Mouse (Mus musculus) liver, embryonic 14.5 days (tissue): ENCODE measurements around the gene Hyal3. TPM values are rescaled to one million over a fixed set of nuclear protein-coding genes. Genes with fewer than 3 reads are reported as not detected.

Experiments
- ATAC-seq: fragments of 200-750 bp; cut with Nextera tagmentation; 2 replicates; pipeline ENCODE4 v1.8.0; 2017; ENCODE audit warnings: moderate number of reproducible peaks, mild to moderate bottlenecking, moderate library complexity; ENCODE audit not compliant: insufficient read depth
- DNase-seq, 3 experiments: peaks; one replicate each; pipeline ENCODE4 v3.0.0-alpha.2; 2012 to 2013; ENCODE audit warnings: low read depth in 3 of 3, low spot score in 3 of 3
- H3K27ac ChIP-seq: fragments of 300-500 bp; sonication (generic); 2 replicates; pipeline ENCODE4 v1.5.1; 2014; ENCODE audit warnings: moderate library complexity, mild to moderate bottlenecking, control low read depth, inconsistent platforms
- H3K27me3 ChIP-seq: fragments of 300-500 bp; sonication (generic); 2 replicates; pipeline ENCODE4 v1.6.1; 2014; ENCODE audit warnings: mild to moderate bottlenecking, low read length, moderate library complexity; ENCODE audit not compliant: control insufficient read depth, insufficient read depth
- H3K36me3 ChIP-seq: fragments of 300-500 bp; sonication (generic); replicated peaks from 2 replicates; pipeline ENCODE4 v1.6.1; 2014; ENCODE audit warnings: low read depth; ENCODE audit not compliant: control insufficient read depth, insufficient read depth
- H3K4me1 ChIP-seq, 2 experiments: fragments of 200-500 bp in 1 of 2; fragments of 300-500 bp in 1 of 2; sonication (generic) in 1 of 2; replicated peaks; 2 replicates each; pipeline ENCODE4 v1.6.1; 2012 to 2014; ENCODE audit warnings: antibody characterized with exemption in 1 of 2, inconsistent platforms in 1 of 2, low read length in 1 of 2; ENCODE audit not compliant: control insufficient read depth in 2 of 2, insufficient read depth in 2 of 2
- H3K4me2 ChIP-seq: fragments of 300-500 bp; sonication (generic); 2 replicates; pipeline ENCODE4 v1.6.1; 2014; ENCODE audit warnings: low read depth, mild to moderate bottlenecking, control low read depth, moderate library complexity
- H3K4me3 ChIP-seq, 2 experiments: fragments of 200-500 bp in 1 of 2; fragments of 300-500 bp in 1 of 2; sonication (generic) in 1 of 2; 2 replicates each; pipeline ENCODE4 v1.5.1; 2012 to 2014; ENCODE audit warnings: low read depth in 2 of 2, low read length in 2 of 2, mild to moderate bottlenecking in 2 of 2, control low read depth in 1 of 2, inconsistent platforms in 1 of 2, moderate library complexity in 1 of 2; ENCODE audit not compliant: insufficient read depth in 1 of 2
- H3K9ac ChIP-seq: fragments of 300-500 bp; sonication (generic); replicated peaks from 2 replicates; pipeline ENCODE4 v1.6.1; 2014; ENCODE audit warnings: mild to moderate bottlenecking, control low read depth, moderate library complexity
- H3K9me3 ChIP-seq: fragments of 300-500 bp; sonication (generic); 2 replicates; pipeline ENCODE4 v1.6.1; 2016; ENCODE audit warnings: low read length, mixed read lengths; ENCODE audit not compliant: control insufficient read depth
- CTCF ChIP-seq: IDR thresholded peaks from 2 replicates; pipeline ENCODE4 v1.5.1; 2016; ENCODE audit warnings: antibody characterized with exemption, low read depth, control low read depth
- EP300 ChIP-seq: IDR thresholded peaks from 2 replicates; pipeline ENCODE4 v1.6.1; 2016; ENCODE audit warnings: antibody characterized with exemption, low read depth
- WGBS: fragments of 180-500 bp; shearing (Covaris S2); extraction: QIAGEN DNeasy Blood & Tissue Kit; methylation state at CpG from one replicate; pipeline ENCODE4 v1.1.7; 2014; ENCODE audit not compliant: insufficient replicate concordance; 5-methylcytosine and 5-hydroxymethylcytosine counted together
- polyA plus RNA-seq, 2 experiments: library from polyadenylated mRNA; depleted of rRNA in 1 of 2; stranded (reverse) in 1 of 2; unstranded in 1 of 2; fragments of >200 nt; fragmentation: Nextera tagmentation in 1 of 2; extraction: Ambion mirVana in 1 of 2; gene quantifications; 2 replicates each; pipeline versions ENCODE4 v1.2.1 to v1.2.3; 2012 to 2014

The Hyal3 gene
- polyA plus RNA-seq, 2 experiments = 0.45 to 0.69 TPM

DNA sequence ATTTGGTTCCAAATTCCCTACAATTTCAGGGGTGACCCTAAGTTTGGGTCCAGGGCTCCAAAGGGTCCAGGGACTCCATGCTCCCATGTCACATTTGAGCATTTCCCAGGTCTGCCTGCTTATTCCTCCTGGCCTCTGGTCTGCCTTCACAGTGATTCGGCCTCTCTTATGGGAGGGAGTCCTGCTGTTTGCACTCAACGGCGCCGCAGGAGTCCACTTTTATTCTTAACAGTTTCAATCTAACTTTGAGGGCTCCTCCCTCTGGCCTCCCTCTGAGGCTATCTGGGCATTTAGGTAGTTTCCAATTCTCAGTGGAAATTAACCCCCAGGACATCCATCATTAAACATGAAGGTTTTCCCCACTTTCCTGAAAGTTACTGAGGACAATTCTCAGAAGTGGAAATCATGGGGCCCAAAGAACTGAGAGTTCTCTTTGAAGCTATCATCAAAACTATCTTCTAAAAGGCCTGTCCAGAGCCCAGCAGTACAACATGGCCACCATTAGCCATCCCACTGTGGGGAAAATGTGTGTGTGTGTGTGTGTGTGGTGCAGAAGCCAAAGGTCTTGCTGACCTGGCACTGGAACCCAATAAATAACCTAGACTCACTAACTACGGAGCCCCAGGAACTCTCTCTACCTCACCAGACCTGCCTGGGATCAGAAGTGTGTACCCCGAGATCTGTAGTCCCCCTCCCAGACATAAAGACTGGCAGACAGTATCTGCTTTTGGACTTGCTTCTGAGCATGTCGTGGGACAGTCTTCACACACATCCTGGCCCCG lies 13.9 kb downstream of the Hyal3 start:
- H3K27me3 ChIP-seq = no peaks in the 10 kb centered on the region; the same call in 1 of the 2 replicates
- peaks cover 12% of the 10 kb centered on the region in 2 experiments; a peak in 3 of 4 replicates for H3K4me1 ChIP-seq
- no peak overlapping the region for H3K4me2 ChIP-seq
- WGBS = 82% methylated on average over 8 of the region's 8 CpGs
- DNase-seq (no peak), ATAC-seq (no peak)
- no peak overlapping the region for H3K9ac ChIP-seq
- no peaks in the 10 kb centered on the region for H3K9me3 ChIP-seq
- peaks cover 53% of the 10 kb centered on the region for H3K36me3 ChIP-seq
- H3K27ac ChIP-seq = no peak overlapping the region
- no peak for TF ChIP-seq CTCF
- TF ChIP-seq EP300 = no peak
- H3K4me3 ChIP-seq = no peak overlapping the region

DNA sequence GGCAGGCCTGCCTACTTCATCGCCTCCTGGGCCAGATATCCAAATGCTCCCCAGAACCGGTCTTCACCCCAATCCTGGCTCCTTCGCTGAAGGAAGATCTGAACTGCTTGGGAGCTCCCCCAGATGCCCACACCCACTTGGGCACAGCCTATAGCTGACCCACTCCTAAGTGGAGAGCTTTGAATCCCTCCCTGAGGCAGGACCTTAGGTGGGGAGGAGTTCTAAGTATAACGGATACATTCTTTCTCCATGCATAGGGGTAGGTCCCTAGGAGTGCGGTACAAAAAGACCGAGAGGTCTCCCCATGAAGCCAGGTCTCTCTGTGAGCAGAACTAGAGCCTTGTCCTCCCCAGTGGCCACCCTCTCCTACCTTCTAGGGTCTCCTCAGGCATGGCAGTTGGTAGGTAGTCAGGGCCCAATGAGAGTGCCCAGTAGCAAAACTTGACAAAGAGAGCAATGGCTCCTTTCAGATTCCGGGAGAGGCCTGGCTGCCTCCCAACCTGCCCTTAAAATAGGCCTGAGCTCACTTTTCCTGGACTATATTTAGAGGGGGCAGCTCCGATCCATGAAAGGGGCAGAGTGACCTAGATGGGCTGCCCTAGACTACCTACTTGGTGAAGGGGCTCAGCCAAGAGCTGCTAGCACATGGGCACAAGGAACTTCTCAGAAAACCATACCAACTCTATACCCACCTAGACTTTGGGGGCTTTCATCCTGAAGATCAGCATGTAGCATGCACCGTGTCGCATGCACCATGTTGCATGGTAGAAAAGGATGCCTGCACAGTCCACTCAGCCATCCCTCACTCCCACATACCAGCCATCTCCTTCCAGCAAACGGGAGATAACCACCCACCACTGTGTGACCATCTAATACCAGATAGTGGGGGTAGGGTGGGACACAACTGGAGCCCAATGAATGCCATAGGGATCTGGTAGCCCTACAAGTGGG lies 16.3 kb downstream of the Hyal3 start:
- WGBS = 82% methylated on average over 11 of the region's 11 CpGs
- Histone ChIP-seq H3K27me3 (no peaks in the 10 kb centered on the region; the same call in 1 of the 2 replicates), H3K27ac (no peak overlapping the region), H3K4me3 (no peak overlapping the region), H3K9me3 (no peaks in the 10 kb centered on the region), H3K4me2 (no peak overlapping the region), H3K36me3 (peaks cover 29% of the 10 kb centered on the region), H3K4me1 (peaks cover 0 to 2% of the 10 kb centered on the region in 2 experiments; a peak in 1 of 4 replicates), H3K9ac (no peak overlapping the region)
- no peak for TF ChIP-seq CTCF
- no peak for TF ChIP-seq EP300
- DNase-seq = no peak
- ATAC-seq = no peak

DNA sequence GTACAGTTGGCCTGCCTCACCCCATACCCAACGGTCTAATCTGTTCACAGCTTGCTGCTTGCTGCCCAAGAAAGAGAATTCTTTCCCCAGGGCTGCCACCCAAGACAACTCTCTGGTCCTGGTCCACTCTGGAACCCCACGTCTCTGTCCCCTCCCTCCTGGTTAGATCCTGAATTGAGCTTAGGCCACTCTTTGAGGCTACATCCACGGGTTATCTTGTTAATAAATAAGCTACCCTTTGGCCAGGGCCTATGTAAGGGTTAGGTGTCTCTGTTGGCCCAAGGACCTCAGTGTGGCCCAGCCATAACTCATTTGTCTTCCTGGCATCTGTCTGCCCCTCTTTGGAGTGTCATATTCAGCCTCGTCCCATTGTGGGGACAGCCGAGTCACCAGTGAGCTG lies 17.8 kb downstream of the Hyal3 start:
- no peak for DNase-seq
- H3K27ac ChIP-seq = no peak overlapping the region
- peaks cover 0 to 7% of the 10 kb centered on the region in 2 experiments; a peak in 3 of 4 replicates for H3K4me1 ChIP-seq
- no peaks in the 10 kb centered on the region for H3K9me3 ChIP-seq
- H3K36me3 ChIP-seq = peaks cover 14% of the 10 kb centered on the region
- no peak overlapping the region for H3K4me3 ChIP-seq
- no peak overlapping the region for H3K9ac ChIP-seq
- no peak for TF ChIP-seq CTCF
- no peak for TF ChIP-seq EP300
- H3K4me2 ChIP-seq = no peak overlapping the region
- no peaks in the 10 kb centered on the region; the same call in 1 of the 2 replicates for H3K27me3 ChIP-seq
- ATAC-seq = no peak
- 67% methylated on average over 5 of the region's 5 CpGs for WGBS

DNA sequence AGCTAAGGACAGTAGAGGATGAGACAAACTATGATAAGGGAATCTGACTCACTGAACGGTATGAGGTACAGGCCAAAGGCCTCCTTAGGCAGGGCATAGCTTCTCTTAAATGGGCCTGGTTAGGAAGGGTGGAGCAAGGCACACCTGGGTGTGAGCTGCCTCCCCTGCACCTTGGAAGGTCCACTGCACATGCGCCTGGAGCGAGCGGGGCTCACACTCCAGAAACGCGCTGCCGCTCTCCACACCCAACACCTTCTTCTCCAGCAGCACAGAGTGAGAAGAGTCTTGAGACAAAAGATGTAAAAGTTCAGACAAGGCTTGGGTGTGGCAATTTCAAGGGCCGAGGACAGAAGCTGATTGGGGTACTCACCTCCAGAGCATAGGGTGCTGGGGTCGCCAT lies 18.8 kb downstream of the Hyal3 start:
- no peak overlapping the region for H3K27ac ChIP-seq

More for the DNA sequence above, 18.8 kb downstream of the Hyal3 start:
- Histone ChIP-seq H3K9ac (no peak overlapping the region), H3K27me3 (no peaks in the 10 kb centered on the region; the same call in 1 of the 2 replicates), H3K4me2 (no peak overlapping the region), H3K4me3 (no peak overlapping the region), H3K9me3 (no peaks in the 10 kb centered on the region), H3K36me3 (peaks cover 4% of the 10 kb centered on the region), H3K4me1 (peaks cover 0 to 7% of the 10 kb centered on the region in 2 experiments; a peak in 3 of 4 replicates)
- WGBS = 68% methylated on average over 9 of the region's 9 CpGs
- DNase-seq (no peak), ATAC-seq (no peak)
- TF ChIP-seq CTCF = no peak
- TF ChIP-seq EP300 = no peak
